Mouse (Mus musculus) cerebellum, postnatal 14 days (tissue): Measurements from ENCODE around the gene 0610037L13Rik.
A peak's percentile ranks its signal among the peaks of the same experiment; 100 is the strongest.

Source experiments
- DNase-seq, 2 experiments: peaks; one replicate each; pipeline ENCODE4 v3.0.0; 2021; ENCODE audit warnings: mixed read lengths in 2 of 2

The 0610037L13Rik gene

GRCm38 (mm10) chr4:107889731-107890432, at the start of gene 0610037L13Rik:
Gene 0610037L13Rik (plus strand): TSS chr4:107889813.
- DNase-seq: peak; percentile 95

- DNase-seq: peak; percentile 90 to 94
These were observed 45.9 kb upstream of the 0610037L13Rik start for GRCm38 (mm10) chr4:107843687-107844086.

GRCm38 (mm10) chr4:107844971-107845370, 44.6 kb upstream of the 0610037L13Rik start:
- peak; percentile 94 to 95 for DNase-seq

GRCm38 (mm10) chr4:107846795-107847194, 42.8 kb upstream of the 0610037L13Rik start:
- DNase-seq: no peak

GRCm38 (mm10) chr4:107848546-107848945, 41.1 kb upstream of the 0610037L13Rik start:
- DNase-seq: no peak

GRCm38 (mm10) chr4:107849621-107850020, 40.0 kb upstream of the 0610037L13Rik start:
- no peak for DNase-seq

- no peak for DNase-seq
These were observed 39.5 kb upstream of the 0610037L13Rik start for GRCm38 (mm10) chr4:107850091-107850490.

GRCm38 (mm10) chr4:107853333-107853732, 36.3 kb upstream of the 0610037L13Rik start:
- DNase-seq: peak in 1 of 2 experiments; percentile 38

GRCm38 (mm10) chr4:107853836-107854235, 35.8 kb upstream of the 0610037L13Rik start:
- DNase-seq: no peak

GRCm38 (mm10) chr4:107856958-107857686, 32.5 kb upstream of the 0610037L13Rik start:
- DNase-seq: peak; percentile 60 to 72

GRCm38 (mm10) chr4:107858995-107859394, 30.6 kb upstream of the 0610037L13Rik start:
- no peak for DNase-seq

GRCm38 (mm10) chr4:107864866-107865265, 24.7 kb upstream of the 0610037L13Rik start:
- no peak for DNase-seq

GRCm38 (mm10) chr4:107879254-107880050, 10.2 kb upstream of the 0610037L13Rik start, which contains the start of gene Magoh:
Gene Magoh (plus strand): TSS chr4:107879755.
- peak; percentile 97 for DNase-seq

- DNase-seq: no peak
These were observed 8.0 kb upstream of the 0610037L13Rik start for GRCm38 (mm10) chr4:107881631-107882030.

- no peak for DNase-seq
These were observed 3.2 kb upstream of the 0610037L13Rik start for GRCm38 (mm10) chr4:107886371-107886770.

- no peak for DNase-seq
These were observed 255 bp upstream of the 0610037L13Rik start for GRCm38 (mm10) chr4:107889385-107889730.

- peak in 1 of 2 experiments; percentile 19 for DNase-seq
These were observed 3.0 kb downstream of the 0610037L13Rik start for GRCm38 (mm10) chr4:107892663-107893062.

- no peak for DNase-seq
These were observed 9.8 kb downstream of the 0610037L13Rik start for GRCm38 (mm10) chr4:107899211-107899927.

- no peak for DNase-seq
These were observed 10.6 kb downstream of the 0610037L13Rik start for GRCm38 (mm10) chr4:107900206-107900605.

- DNase-seq: no peak
These were observed 14.6 kb downstream of the 0610037L13Rik start for GRCm38 (mm10) chr4:107904252-107904651.

- DNase-seq: no peak
These were observed 16.9 kb downstream of the 0610037L13Rik start for GRCm38 (mm10) chr4:107906561-107906960.

- no peak for DNase-seq
These were observed 20.4 kb downstream of the 0610037L13Rik start for GRCm38 (mm10) chr4:107910020-107910419.
